Mouse (Mus musculus): ENCODE measurements around the gene Ccnj. TPM values are rescaled to one million over a fixed set of nuclear protein-coding genes. Genes with fewer than 3 reads are reported as not detected.

The Ccnj gene
- polyA plus RNA-seq, 1 experiment from 2014 or later = 8.5 TPM

DNA sequence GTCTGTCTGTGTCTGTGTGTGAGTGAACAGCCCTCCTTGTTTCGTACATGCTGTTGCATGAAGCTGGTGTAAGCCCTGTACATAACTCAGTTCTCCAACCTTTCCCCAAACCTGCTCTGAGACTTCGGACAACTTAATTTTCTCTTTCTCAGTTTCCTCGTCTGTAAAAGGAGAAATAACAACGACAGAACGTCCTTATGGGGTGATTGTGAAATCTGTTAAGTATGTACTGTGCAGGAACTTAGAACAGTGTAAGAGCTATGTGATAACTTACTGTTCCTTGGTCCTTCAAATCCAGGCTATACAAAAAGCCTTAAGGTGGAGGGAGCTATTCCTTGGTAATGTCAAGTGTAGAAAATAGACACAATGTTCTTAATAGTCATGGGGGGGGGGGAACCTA, 1.3 kb downstream of the Ccnj start:
- peak overlapping the region; percentile 89 for H3K4me2 ChIP-seq
- H3K4me1 ChIP-seq (ENCODE audit: control insufficient read depth, insufficient read depth, low read length) = peaks cover 2% of the 10 kb centered on the region; the same call in 1 of the 2 replicates
- H3K9me3 ChIP-seq (replicated peaks; ENCODE audit: control insufficient read depth, low read length) = no peaks in the 10 kb centered on the region
- peak overlapping the region; percentile 97 for H3K9ac ChIP-seq (ENCODE audit: low read depth, low read length)
- peak overlapping the region; percentile 82 for H3K4me3 ChIP-seq (ENCODE audit: low read depth, low read length)
- H3K36me3 ChIP-seq (ENCODE audit: control insufficient read depth, insufficient read depth, low read length) = peaks cover 2% of the 10 kb centered on the region; the same call in 1 of the 2 replicates
- H3K27me3 ChIP-seq (ENCODE audit: control insufficient read depth, insufficient read depth, low read length) = no peaks in the 10 kb centered on the region
- 39% methylated on average over 5 of the region's 5 CpGs for WGBS (ENCODE audit: insufficient replicate concordance)
- ATAC-seq (replicated peaks; ENCODE audit: insufficient number of reproducible peaks, low FRiP score, low TSS enrichment) = no peak
- no peak overlapping the region for H3K27ac ChIP-seq (ENCODE audit: low read depth, low read length)

DNA sequence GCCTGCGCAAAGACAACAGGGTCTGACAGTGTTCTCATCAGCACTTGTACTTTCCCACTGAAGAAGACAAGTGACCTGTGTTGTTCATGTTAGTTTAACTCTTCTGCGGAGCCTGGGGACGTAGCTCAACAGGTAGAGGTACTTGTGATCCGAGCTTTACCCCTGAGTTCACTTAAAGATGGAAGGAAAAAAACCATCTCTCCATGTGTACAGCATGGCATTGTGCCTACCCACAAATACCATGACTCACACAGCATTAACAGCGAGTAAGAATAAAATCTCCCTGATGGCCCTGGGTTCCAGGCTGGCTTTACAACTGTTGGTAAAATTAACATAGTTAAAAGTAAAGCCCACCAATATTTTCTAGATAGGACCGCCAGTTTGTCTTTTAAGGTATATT, 3.4 kb downstream of the Ccnj start:
- no peaks in the 10 kb centered on the region for H3K9me3 ChIP-seq (replicated peaks; ENCODE audit: control insufficient read depth, low read length)
- no peaks in the 10 kb centered on the region for H3K27me3 ChIP-seq (ENCODE audit: control insufficient read depth, insufficient read depth, low read length)
- no peak overlapping the region for H3K4me3 ChIP-seq (ENCODE audit: low read depth, low read length)
- 89% methylated on average over 6 of the region's 6 CpGs for WGBS (ENCODE audit: insufficient replicate concordance)
- H3K4me1 ChIP-seq (ENCODE audit: control insufficient read depth, insufficient read depth, low read length) = peaks cover 2% of the 10 kb centered on the region; the same call in 1 of the 2 replicates
- H3K36me3 ChIP-seq (ENCODE audit: control insufficient read depth, insufficient read depth, low read length) = peaks cover 13% of the 10 kb centered on the region; the same call in 1 of the 2 replicates
- H3K4me2 ChIP-seq = no peak overlapping the region
- no peak overlapping the region for H3K9ac ChIP-seq (ENCODE audit: low read depth, low read length)
- no peak overlapping the region for H3K27ac ChIP-seq (ENCODE audit: low read depth, low read length)
- ATAC-seq (replicated peaks; ENCODE audit: insufficient number of reproducible peaks, low FRiP score, low TSS enrichment) = no peak

DNA sequence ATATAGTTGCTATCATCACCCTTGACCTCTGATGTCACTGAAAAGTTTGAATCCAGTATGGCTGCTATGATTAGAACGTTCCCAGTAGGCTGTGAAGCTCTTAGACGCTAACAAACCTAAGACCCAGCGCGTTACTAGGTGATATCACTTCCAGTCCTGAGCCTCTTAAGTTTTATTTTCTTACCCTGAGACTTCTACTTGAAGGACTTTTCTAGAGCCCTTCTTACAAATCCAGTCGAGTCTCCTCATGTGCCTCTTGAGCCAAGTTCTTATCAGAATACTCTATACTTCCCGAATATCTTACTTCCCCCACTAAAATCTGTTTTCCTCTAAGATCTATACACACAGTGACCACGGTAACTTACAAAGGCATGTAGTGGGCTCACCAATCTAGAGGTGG, 7.1 kb downstream of the Ccnj start:
- WGBS (ENCODE audit: insufficient replicate concordance) = 85% methylated on average over 7 of the region's 7 CpGs
- ATAC-seq (replicated peaks; ENCODE audit: insufficient number of reproducible peaks, low FRiP score, low TSS enrichment) = no peak
- Histone ChIP-seq H3K36me3 (ENCODE audit: control insufficient read depth, insufficient read depth, low read length) (peaks cover 16% of the 10 kb centered on the region; the same call in 1 of the 2 replicates), H3K4me3 (ENCODE audit: low read depth, low read length) (no peak overlapping the region), H3K9ac (ENCODE audit: low read depth, low read length) (no peak overlapping the region), H3K4me2 (no peak overlapping the region), H3K27me3 (ENCODE audit: control insufficient read depth, insufficient read depth, low read length) (no peaks in the 10 kb centered on the region), H3K9me3 (replicated peaks; ENCODE audit: control insufficient read depth, low read length) (no peaks in the 10 kb centered on the region), H3K4me1 (ENCODE audit: control insufficient read depth, insufficient read depth, low read length) (no peaks in the 10 kb centered on the region), H3K27ac (ENCODE audit: low read depth, low read length) (no peak overlapping the region)

DNA sequence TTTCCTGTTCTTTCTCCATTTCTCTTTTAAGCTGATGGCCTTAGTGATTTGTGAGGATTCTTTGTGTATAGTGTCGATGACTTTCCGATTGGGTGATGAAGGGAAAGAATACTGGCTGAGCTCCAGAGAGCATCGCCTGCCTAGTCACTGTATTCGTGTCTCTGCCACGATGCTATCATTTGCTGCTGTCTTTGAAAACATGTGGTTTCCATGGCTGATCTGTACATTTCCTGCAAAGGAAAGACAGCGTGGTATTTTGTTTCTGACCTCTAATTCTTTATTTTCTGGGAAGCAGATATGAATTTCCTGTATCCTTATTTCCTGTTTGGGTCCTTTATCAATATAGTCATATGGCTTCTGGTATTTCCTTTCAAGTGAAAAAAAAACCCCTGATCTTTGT, 9.2 kb downstream of the Ccnj start:
- Histone ChIP-seq H3K4me2 (no peak overlapping the region), H3K27me3 (ENCODE audit: control insufficient read depth, insufficient read depth, low read length) (no peaks in the 10 kb centered on the region), H3K36me3 (ENCODE audit: control insufficient read depth, insufficient read depth, low read length) (peaks cover 16% of the 10 kb centered on the region; the same call in 1 of the 2 replicates), H3K27ac (ENCODE audit: low read depth, low read length) (no peak overlapping the region), H3K9me3 (replicated peaks; ENCODE audit: control insufficient read depth, low read length) (no peaks in the 10 kb centered on the region), H3K9ac (ENCODE audit: low read depth, low read length) (no peak overlapping the region), H3K4me1 (ENCODE audit: control insufficient read depth, insufficient read depth, low read length) (no peaks in the 10 kb centered on the region), H3K4me3 (ENCODE audit: low read depth, low read length) (no peak overlapping the region)
- no peak for ATAC-seq (replicated peaks; ENCODE audit: insufficient number of reproducible peaks, low FRiP score, low TSS enrichment)
- 61% methylated on average over 6 of the region's 6 CpGs for WGBS (ENCODE audit: insufficient replicate concordance)

DNA sequence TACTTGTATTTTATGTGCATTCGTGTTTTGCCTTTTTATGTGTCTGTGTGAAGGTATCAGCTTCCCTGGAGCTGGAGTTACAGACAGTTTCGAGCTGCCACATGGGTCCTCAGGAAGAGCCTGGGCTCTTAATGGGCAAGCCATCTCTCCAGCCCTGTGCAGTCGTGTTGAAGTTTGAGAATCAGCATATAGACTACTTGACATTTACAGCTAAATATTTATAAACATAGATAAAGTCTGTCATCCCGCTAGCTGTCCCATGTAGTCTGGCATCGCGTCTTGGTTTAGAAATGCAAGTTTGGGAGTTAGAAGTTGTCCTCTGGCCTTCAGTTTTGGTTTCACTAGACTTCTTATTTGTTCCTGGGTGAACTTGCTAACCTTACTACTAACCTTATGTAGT, 10.0 kb downstream of the Ccnj start:
- Histone ChIP-seq H3K9ac (ENCODE audit: low read depth, low read length) (no peak overlapping the region), H3K9me3 (replicated peaks; ENCODE audit: control insufficient read depth, low read length) (no peaks in the 10 kb centered on the region), H3K4me2 (no peak overlapping the region), H3K36me3 (ENCODE audit: control insufficient read depth, insufficient read depth, low read length) (peaks cover 21% of the 10 kb centered on the region), H3K4me3 (ENCODE audit: low read depth, low read length) (no peak overlapping the region), H3K27me3 (ENCODE audit: control insufficient read depth, insufficient read depth, low read length) (no peaks in the 10 kb centered on the region), H3K27ac (ENCODE audit: low read depth, low read length) (no peak overlapping the region), H3K4me1 (ENCODE audit: control insufficient read depth, insufficient read depth, low read length) (no peaks in the 10 kb centered on the region)
- 85% methylated on average over 6 of the region's 6 CpGs for WGBS (ENCODE audit: insufficient replicate concordance)
- no peak for ATAC-seq (replicated peaks; ENCODE audit: insufficient number of reproducible peaks, low FRiP score, low TSS enrichment)

DNA sequence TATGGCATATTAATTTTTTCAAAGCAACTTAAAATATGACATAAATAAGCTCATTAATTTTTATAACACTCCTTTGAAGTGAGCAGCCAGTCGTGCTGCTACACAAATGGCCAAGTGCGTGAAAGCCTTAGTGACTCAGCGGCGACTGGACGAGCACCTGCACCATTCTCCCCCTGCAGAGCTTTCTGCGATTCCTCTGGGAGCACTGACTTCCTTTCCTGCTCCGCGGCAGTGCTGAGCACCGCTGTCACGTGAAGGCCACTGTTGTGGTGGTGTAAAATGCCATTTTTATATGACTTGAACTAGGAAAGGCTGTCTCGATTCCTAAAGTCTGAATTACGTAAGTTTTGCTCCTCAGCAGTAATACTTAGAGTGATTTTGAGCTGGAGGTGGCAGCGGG, 10.5 kb downstream of the Ccnj start:
- 85% methylated on average over 13 of the region's 13 CpGs for WGBS (ENCODE audit: insufficient replicate concordance)
- no peak for ATAC-seq (replicated peaks; ENCODE audit: insufficient number of reproducible peaks, low FRiP score, low TSS enrichment)
- Histone ChIP-seq H3K36me3 (ENCODE audit: control insufficient read depth, insufficient read depth, low read length) (peaks cover 23% of the 10 kb centered on the region), H3K4me1 (ENCODE audit: control insufficient read depth, insufficient read depth, low read length) (no peaks in the 10 kb centered on the region), H3K9me3 (replicated peaks; ENCODE audit: control insufficient read depth, low read length) (no peaks in the 10 kb centered on the region), H3K27me3 (ENCODE audit: control insufficient read depth, insufficient read depth, low read length) (no peaks in the 10 kb centered on the region), H3K27ac (ENCODE audit: low read depth, low read length) (no peak overlapping the region), H3K9ac (ENCODE audit: low read depth, low read length) (no peak overlapping the region), H3K4me3 (ENCODE audit: low read depth, low read length) (no peak overlapping the region), H3K4me2 (no peak overlapping the region)

DNA sequence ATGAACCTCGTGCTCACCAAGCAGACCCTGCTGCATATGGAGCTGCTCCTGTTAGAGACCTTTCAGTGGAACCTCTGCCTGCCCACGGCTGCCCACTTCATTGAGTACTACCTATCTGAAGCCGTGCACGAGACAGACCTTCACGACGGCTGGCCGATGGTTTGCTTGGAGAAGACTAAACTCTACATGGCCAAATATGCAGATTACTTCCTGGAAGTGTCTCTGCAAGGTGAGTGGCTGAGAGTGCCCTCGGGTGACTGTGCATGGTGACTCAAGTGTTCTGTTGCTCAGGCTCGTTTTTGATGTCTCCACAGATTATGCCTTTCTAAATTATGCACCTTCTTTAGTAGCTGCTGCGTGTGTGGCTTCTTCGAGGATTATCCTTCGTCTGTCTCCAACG, 13.7 kb downstream of the Ccnj start:
- Histone ChIP-seq H3K4me1 (ENCODE audit: control insufficient read depth, insufficient read depth, low read length) (no peaks in the 10 kb centered on the region), H3K27me3 (ENCODE audit: control insufficient read depth, insufficient read depth, low read length) (no peaks in the 10 kb centered on the region), H3K27ac (ENCODE audit: low read depth, low read length) (no peak overlapping the region), H3K9ac (ENCODE audit: low read depth, low read length) (no peak overlapping the region), H3K4me3 (ENCODE audit: low read depth, low read length) (no peak overlapping the region), H3K9me3 (replicated peaks; ENCODE audit: control insufficient read depth, low read length) (no peaks in the 10 kb centered on the region), H3K4me2 (no peak overlapping the region), H3K36me3 (ENCODE audit: control insufficient read depth, insufficient read depth, low read length) (peaks cover 10% of the 10 kb centered on the region)
- no peak for ATAC-seq (replicated peaks; ENCODE audit: insufficient number of reproducible peaks, low FRiP score, low TSS enrichment)
- 87% methylated on average over 13 of the region's 13 CpGs for WGBS (ENCODE audit: insufficient replicate concordance)

DNA sequence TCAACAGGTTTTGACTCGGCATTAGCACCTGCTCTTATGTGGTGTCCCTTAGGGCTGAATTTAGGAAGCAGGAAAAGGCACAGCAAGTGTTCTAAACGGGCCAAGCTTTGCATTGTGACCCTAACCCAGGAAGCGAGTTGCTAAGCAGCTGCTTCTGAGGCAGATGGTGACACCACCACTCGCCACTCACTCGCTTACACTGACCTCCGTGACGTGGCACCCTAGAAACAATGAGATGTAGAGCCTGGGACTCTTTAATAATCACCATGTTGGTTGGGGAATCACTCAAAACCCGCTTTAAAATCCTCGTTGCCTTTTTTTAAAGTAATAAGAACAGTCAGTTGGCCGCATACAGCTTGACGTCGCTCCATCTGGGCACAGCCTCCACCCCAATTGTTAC, 18.3 kb downstream of the Ccnj start:
- 81% methylated on average over 12 of the region's 12 CpGs for WGBS (ENCODE audit: insufficient replicate concordance)

DNA sequence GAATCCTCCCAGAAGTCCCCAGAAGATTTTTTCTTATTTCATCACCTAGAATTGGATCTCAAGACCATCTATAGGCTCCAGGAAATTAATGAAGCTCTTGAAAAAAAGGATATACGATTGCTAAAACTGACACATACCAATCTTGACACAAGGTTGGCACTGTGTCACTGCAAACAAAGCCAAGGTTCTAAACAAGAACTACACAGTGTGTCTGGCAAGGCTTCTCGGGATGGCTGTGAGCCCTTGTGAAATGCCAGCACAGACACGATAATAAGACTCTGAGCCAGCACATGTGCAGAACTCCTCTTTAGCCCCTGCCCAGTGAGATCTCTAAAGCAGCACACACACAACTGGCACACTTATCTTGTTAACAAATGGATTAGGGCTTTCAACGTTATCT, 28.5 kb downstream of the Ccnj start:
- Histone ChIP-seq H3K9ac (ENCODE audit: low read depth, low read length) (no peak overlapping the region), H3K27me3 (ENCODE audit: control insufficient read depth, insufficient read depth, low read length) (no peaks in the 10 kb centered on the region), H3K4me1 (ENCODE audit: control insufficient read depth, insufficient read depth, low read length) (no peaks in the 10 kb centered on the region), H3K9me3 (replicated peaks; ENCODE audit: control insufficient read depth, low read length) (no peaks in the 10 kb centered on the region), H3K4me3 (ENCODE audit: low read depth, low read length) (no peak overlapping the region), H3K36me3 (ENCODE audit: control insufficient read depth, insufficient read depth, low read length) (no peaks in the 10 kb centered on the region), H3K4me2 (no peak overlapping the region), H3K27ac (ENCODE audit: low read depth, low read length) (no peak overlapping the region)
- ATAC-seq (replicated peaks; ENCODE audit: insufficient number of reproducible peaks, low FRiP score, low TSS enrichment) = no peak
- 41% methylated on average over 4 of the region's 4 CpGs for WGBS (ENCODE audit: insufficient replicate concordance)

More for the DNA sequence above, 18.3 kb downstream of the Ccnj start:
- Histone ChIP-seq H3K4me3 (ENCODE audit: low read depth, low read length) (no peak overlapping the region), H3K4me2 (no peak overlapping the region), H3K4me1 (ENCODE audit: control insufficient read depth, insufficient read depth, low read length) (no peaks in the 10 kb centered on the region), H3K9ac (ENCODE audit: low read depth, low read length) (no peak overlapping the region), H3K36me3 (ENCODE audit: control insufficient read depth, insufficient read depth, low read length) (peaks cover 8% of the 10 kb centered on the region), H3K27ac (ENCODE audit: low read depth, low read length) (no peak overlapping the region), H3K27me3 (ENCODE audit: control insufficient read depth, insufficient read depth, low read length) (no peaks in the 10 kb centered on the region), H3K9me3 (replicated peaks; ENCODE audit: control insufficient read depth, low read length) (no peaks in the 10 kb centered on the region)
- no peak for ATAC-seq (replicated peaks; ENCODE audit: insufficient number of reproducible peaks, low FRiP score, low TSS enrichment)
